Mouse (Mus musculus): ENCODE data around the gene Zzef1. TPM values are rescaled to one million over a fixed set of nuclear protein-coding genes. Genes with fewer than 3 reads are reported as not detected.

The Zzef1 gene
- total and polyA plus RNA-seq, 3 experiments, result 10.5 to 20.8 (median 16.8) TPM

DNA sequence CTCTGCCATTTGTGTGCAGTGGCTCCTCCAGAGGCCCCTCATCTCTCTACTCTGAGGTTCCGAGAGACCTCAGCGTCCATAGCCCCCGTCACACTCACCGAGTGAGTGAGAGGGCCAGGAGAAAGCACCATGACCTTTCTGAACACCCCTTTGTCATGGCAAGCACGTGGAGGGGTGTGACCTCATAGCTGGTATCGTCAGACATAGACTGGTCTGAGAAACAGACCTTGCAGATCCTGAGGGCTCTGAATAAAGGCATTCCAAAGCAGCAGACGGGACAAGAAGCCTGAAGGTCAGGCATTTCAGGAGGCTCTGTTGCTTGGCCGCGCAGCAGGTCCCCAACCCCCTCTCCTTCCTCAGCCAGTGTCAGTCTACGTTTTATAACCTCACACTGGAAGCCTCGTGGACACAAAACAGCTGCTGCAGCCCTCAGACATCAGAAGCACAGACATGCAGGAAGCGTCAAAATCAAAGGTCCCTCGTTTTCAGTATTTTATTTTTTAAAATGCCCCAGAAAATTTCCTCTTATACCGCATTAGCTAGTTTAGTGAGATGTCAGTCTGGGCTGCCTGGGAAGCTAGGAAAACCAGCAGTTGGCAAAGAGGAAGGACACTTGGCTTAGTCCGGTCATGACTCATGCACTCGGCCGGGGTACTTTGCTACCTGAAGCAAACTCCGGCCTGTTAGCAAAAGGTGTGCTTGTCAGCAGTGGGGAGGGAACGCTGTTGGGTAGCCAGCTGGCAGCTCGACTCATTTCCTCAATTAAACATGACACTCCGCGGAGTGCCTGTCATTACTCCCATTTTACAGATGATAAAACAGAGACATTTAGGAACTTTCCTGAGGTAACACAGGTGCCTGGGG lies 155.3 kb downstream of the Zzef1 start:
- H3K4me3 ChIP-seq (replicated peaks in 1 of 3; ENCODE audit: low read depth in 2 of 3, low read length in 2 of 3, poor library complexity in 1 of 3), result no peak overlapping the region
- H3K9ac ChIP-seq (ENCODE audit: insufficient read depth, low read depth), result no peak overlapping the region
- dilution Hi-C loops (cut with MboI; ENCODE audit: extremely low pct_ligation_motif_present, extremely low pct_unique_long_range_greater_than_20kb, low sequenced_read_pairs), result no loop called here
- no peaks in the 10 kb centered on the region for H3K79me2 ChIP-seq (replicated peaks; ENCODE audit: control insufficient read depth, extremely low read depth, insufficient read depth, poor library complexity, severe bottlenecking)
- in situ Hi-C loops (cut with MboI; ENCODE audit: low pct_ligation_motif_present, low pct_unique_long_range_greater_than_20kb, low sequenced_read_pairs), result no loop called here
- H3K36me3 ChIP-seq (replicated peaks in 1 of 2; ENCODE audit: control insufficient read depth in 1 of 2, insufficient read depth in 1 of 2, low read length in 1 of 2), result no peaks in the 10 kb centered on the region
- TF ChIP-seq MEF2A (IDR thresholded peaks at IDR 0.05; ENCODE audit: borderline replicate concordance, low read depth, low read length) (no peak), UBTF (IDR thresholded peaks at IDR 0.05; ENCODE audit: low read depth, low read length) (no peak), SMC3 (IDR thresholded peaks at IDR 0.05; ENCODE audit: low read depth, low read length) (no peak), CHD2 (IDR thresholded peaks at IDR 0.05; ENCODE audit: low read length) (no peak), RAD21 (IDR thresholded peaks at IDR 0.05; ENCODE audit: low read depth, low read length) (no peak), GABPA (IDR thresholded peaks at IDR 0.05; ENCODE audit: insufficient replicate concordance, low read depth, low read length) (no peak), IRF4 (IDR thresholded peaks at IDR 0.05; ENCODE audit: low read depth, low read length) (no peak), MAZ (IDR thresholded peaks at IDR 0.05; ENCODE audit: low read depth, low read length) (no peak), ZKSCAN1 (IDR thresholded peaks at IDR 0.05; ENCODE audit: borderline replicate concordance, low read depth, low read length) (no peak), RCOR1 (conservative IDR thresholded peaks at IDR 0.05; ENCODE audit: low read depth, low read length) (no peak), HCFC1 (IDR thresholded peaks at IDR 0.05; ENCODE audit: low read depth, low read length) (no peak), USF2 (conservative IDR thresholded peaks at IDR 0.05; ENCODE audit: low read depth, low read length) (no peak), EP300 (IDR thresholded peaks at IDR 0.05; ENCODE audit: low read length) (no peak), ETS1 (conservative IDR thresholded peaks at IDR 0.05; ENCODE audit: low read depth, low read length) (no peak), JUND (conservative IDR thresholded peaks at IDR 0.05; ENCODE audit: low read depth, low read length) (no peak), MAFK (IDR thresholded peaks at IDR 0.05; ENCODE audit: insufficient replicate concordance, low read length) (no peak), E2F4 (IDR thresholded peaks at IDR 0.05; ENCODE audit: insufficient replicate concordance, low read depth, low read length) (no peak), ZNF384 (IDR thresholded peaks at IDR 0.05; ENCODE audit: low read depth, low read length) (no peak), MXI1 (IDR thresholded peaks at IDR 0.05; ENCODE audit: low read depth, low read length) (no peak)
- peaks cover 17% of the 10 kb centered on the region for H3K9me3 ChIP-seq (replicated peaks; ENCODE audit: low read length)
- H3K4me1 ChIP-seq (ENCODE audit: control insufficient read depth in 1 of 2, insufficient read depth in 2 of 2), result peaks cover 54 to 86% of the 10 kb centered on the region in 2 experiments
- no peak overlapping the region for H3K27ac ChIP-seq (ENCODE audit: insufficient read depth, low read depth)
- DNase-seq (ENCODE audit: extremely low read depth), result no peak
- H3K27me3 ChIP-seq (replicated peaks), result no peaks in the 10 kb centered on the region
- no peak overlapping the region for H3K4me2 ChIP-seq (ENCODE audit: insufficient read depth, low read depth, poor library complexity, severe bottlenecking)

- Histone ChIP-seq H3K27ac (ENCODE audit: insufficient read depth, low read depth) (peak overlapping the region; percentile 96), H3K79me2 (replicated peaks; ENCODE audit: control insufficient read depth, extremely low read depth, insufficient read depth, poor library complexity, severe bottlenecking) (no peaks in the 10 kb centered on the region), H3K4me3 (replicated peaks in 1 of 3; ENCODE audit: low read depth in 2 of 3, low read length in 2 of 3, poor library complexity in 1 of 3) (peak overlapping the region in 1 of 3 experiments; percentile 34), H3K9ac (ENCODE audit: insufficient read depth, low read depth) (peak overlapping the region; percentile 21; the same call in 1 of the 2 replicates), H3K9me3 (replicated peaks; ENCODE audit: low read length) (peaks cover 17% of the 10 kb centered on the region), H3K4me1 (ENCODE audit: control insufficient read depth in 1 of 2, insufficient read depth in 2 of 2) (peaks cover 49 to 86% of the 10 kb centered on the region in 2 experiments), H3K27me3 (replicated peaks) (no peaks in the 10 kb centered on the region), H3K4me2 (ENCODE audit: insufficient read depth, low read depth, poor library complexity, severe bottlenecking) (peak overlapping the region; percentile 57), H3K36me3 (replicated peaks in 1 of 2; ENCODE audit: control insufficient read depth in 1 of 2, insufficient read depth in 1 of 2, low read length in 1 of 2) (no peaks in the 10 kb centered on the region)
- dilution Hi-C loops (cut with MboI; ENCODE audit: extremely low pct_ligation_motif_present, extremely low pct_unique_long_range_greater_than_20kb, low sequenced_read_pairs) (no loop called here), in situ Hi-C loops (cut with MboI; ENCODE audit: low pct_ligation_motif_present, low pct_unique_long_range_greater_than_20kb, low sequenced_read_pairs) (no loop called here)
- TF ChIP-seq BHLHE40 (IDR thresholded peaks at IDR 0.05; ENCODE audit: low read depth, low read length) (no peak), IRF4 (IDR thresholded peaks at IDR 0.05; ENCODE audit: low read depth, low read length) (no peak; the same call in 1 of the 2 replicates), HCFC1 (IDR thresholded peaks at IDR 0.05; ENCODE audit: low read depth, low read length) (no peak), EP300 (IDR thresholded peaks at IDR 0.05; ENCODE audit: low read length) (peak; percentile 21; the same call in 1 of the 2 replicates)
- DNase-seq (ENCODE audit: extremely low read depth), result no peak
These were observed 156.2 kb downstream of the Zzef1 start for GRCm38 (mm10) chr11:72952226-72952625.

Measured in CH12.LX (cell line).